Mouse (Mus musculus): Measurements from ENCODE around the gene Stim1.

DNA sequence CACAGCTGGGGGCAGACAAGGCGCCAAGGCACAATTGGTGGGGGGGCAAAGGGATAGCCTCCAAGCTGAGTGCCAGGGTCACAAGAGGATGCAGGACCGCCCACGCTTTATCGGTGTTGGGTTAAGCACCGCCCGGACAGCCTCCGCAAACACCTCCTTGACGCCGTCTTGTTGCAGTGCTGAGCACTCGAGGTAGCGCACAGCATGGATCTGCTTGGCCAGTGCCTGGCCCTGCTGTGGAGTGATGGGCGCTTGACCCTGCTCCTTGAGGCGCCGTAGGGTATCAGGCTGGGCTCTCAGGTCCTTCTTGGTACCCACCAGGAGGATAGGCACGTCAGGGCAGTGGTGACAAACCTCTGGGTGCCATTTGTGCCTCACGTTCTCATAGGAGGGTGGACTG, 28.0 kb upstream of the Stim1 start:
- no peak for TF ChIP-seq TAL1 (IDR thresholded peaks at IDR 0.05; ENCODE audit: low read length)
- TF ChIP-seq GATA1 (IDR thresholded peaks at IDR 0.05; ENCODE audit: low read length), result no peak

Data from erythroblast, embryonic 14.5 days (primary cell).